Mouse (Mus musculus) olfactory bulb, adult 2 months (tissue): ENCODE results near the gene Pcmtd2.

Experiments
- CTCF ChIP-seq: fragments of 200-500 bp; IDR thresholded peaks from 2 replicates; pipeline ENCODE4 v1.5.1; 2012; ENCODE audit warnings: low read depth, mild to moderate bottlenecking, low read length, moderate library complexity; ENCODE audit not compliant: insufficient read depth
- POLR2A ChIP-seq: fragments of 200-500 bp; IDR thresholded peaks from 2 replicates; pipeline ENCODE4 v1.6.1; 2012; ENCODE audit warnings: mild to moderate bottlenecking, low read depth, low read length, moderate library complexity; ENCODE audit not compliant: insufficient read depth

DNA sequence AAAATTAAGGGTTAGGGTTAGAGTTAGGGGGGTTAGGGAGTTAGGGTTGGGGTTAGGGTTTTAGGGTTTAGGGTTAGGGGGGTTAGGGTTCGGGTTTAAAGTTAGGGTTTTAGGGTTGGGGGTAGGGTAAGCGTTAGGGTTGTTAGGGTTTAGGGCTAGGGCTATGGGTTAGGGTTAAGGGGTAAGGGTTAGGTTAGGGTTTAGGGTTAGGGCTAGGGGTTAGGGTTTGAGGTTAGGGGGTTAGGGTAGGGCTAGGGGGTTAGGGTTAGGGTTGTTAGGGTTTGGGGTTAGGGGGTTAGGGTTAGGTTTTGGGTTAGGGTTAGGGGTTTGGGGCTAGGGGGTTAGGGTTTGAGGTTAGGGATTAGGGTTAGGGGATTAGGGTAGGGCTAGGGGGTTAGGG, 33.4 kb downstream of the Pcmtd2 start:
- no peak for TF ChIP-seq POLR2A
- no peak for TF ChIP-seq CTCF
